Mouse (Mus musculus) thymus, adult 2 months (tissue): Measurements from ENCODE around the gene Hcn1.

Experiments used
- CTCF ChIP-seq: fragments of 200-500 bp; IDR thresholded peaks from 2 replicates; pipeline ENCODE4 v1.5.1; 2012; ENCODE audit warnings: mild to moderate bottlenecking, control low read depth, low read length, moderate library complexity, borderline replicate concordance; ENCODE audit not compliant: control insufficient read depth, poor library complexity, insufficient read depth; ENCODE audit errors: extremely low read depth
- POLR2A ChIP-seq: fragments of 200-500 bp; IDR thresholded peaks from 2 replicates; pipeline ENCODE4 v1.6.1; 2012; ENCODE audit warnings: mild to moderate bottlenecking, low read length, control low read depth, moderate library complexity; ENCODE audit not compliant: control insufficient read depth, poor library complexity, insufficient read depth; ENCODE audit errors: extremely low read depth

DNA sequence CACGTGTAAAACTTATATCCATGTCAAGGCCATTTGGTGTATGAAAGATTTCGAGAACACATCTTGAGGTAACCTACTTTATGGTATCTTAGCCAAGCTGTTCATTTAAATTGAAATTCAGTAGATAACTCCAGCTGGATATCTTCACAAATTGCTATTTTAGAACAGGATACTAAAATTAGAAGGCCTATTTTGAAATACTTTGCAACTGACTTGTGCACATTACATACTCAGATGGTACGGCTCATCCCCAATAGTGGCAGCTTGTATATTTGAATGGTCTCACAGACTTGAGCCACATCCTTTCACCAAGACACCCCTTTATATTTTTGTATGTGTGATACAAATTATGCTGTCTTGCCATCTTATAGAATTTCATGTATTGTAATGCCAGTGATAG, 427.5 kb downstream of the Hcn1 start:
- TF ChIP-seq CTCF (no peak), POLR2A (no peak)
